Mouse (Mus musculus): Measurements from ENCODE around the gene Zfp688. TPM values are rescaled to one million over a fixed set of nuclear protein-coding genes. Genes with fewer than 3 reads are reported as not detected.
A peak's percentile ranks its signal among the peaks of the same experiment; 100 is the strongest.
"Not testable (repeated sequence)": the region's sequence is repeated elsewhere in the genome, so short reads cannot be mapped to it uniquely, and the experiment has no call there.

The Zfp688 gene
- polyA plus RNA-seq, 1 experiment from 2014 or later = 9.1 TPM

- H3K27ac ChIP-seq = peak within 1 kb of the TSS; percentile 26; the same call in 1 of the 2 replicates
- ATAC-seq (ENCODE audit: low read depth) (peak; percentile 86), DNase-seq (peak; percentile 85)
Observed at GRCm38 (mm10) chr7:127386641-127387392, 35.1 kb downstream of the Zfp688 start, which contains the start of gene 9130019O22Rik. Gene 9130019O22Rik (minus strand): TSS chr7:127387166.

GRCm38 (mm10) chr7:127385560-127385959 lies 36.3 kb downstream of the Zfp688 start:
- H3K9me3 ChIP-seq (replicated peaks); ATAC-seq (ENCODE audit: low read depth); H3K27me3 ChIP-seq; H3K9ac ChIP-seq; H3K4me1 ChIP-seq (replicated peaks); H3K4me3 ChIP-seq (replicated peaks); DNase-seq; H3K27ac ChIP-seq; H3K4me2 ChIP-seq: not testable (repeated sequence)
- H3K36me3 ChIP-seq = peaks cover 29% of the 10 kb centered on the region
- 79% methylated on average over 4 of the region's 4 CpGs for WGBS (ENCODE audit: insufficient replicate concordance)

More at GRCm38 (mm10) chr7:127386641-127387392, 35.1 kb downstream of the Zfp688 start, which contains the start of gene 9130019O22Rik:
- H3K27me3 ChIP-seq = no peaks in the 10 kb centered on the region
- peaks cover 38% of the 10 kb centered on the region for H3K36me3 ChIP-seq
- H3K9ac ChIP-seq = peak within 1 kb of the TSS; percentile 78
- H3K9me3 ChIP-seq (replicated peaks) = peaks cover 6% of the 10 kb centered on the region; the same call in 1 of the 2 replicates
- WGBS (ENCODE audit: insufficient replicate concordance) = 10% methylated on average over 38 of the region's 38 CpGs
- H3K4me1 ChIP-seq (replicated peaks) = peaks cover 7% of the 10 kb centered on the region
- H3K4me2 ChIP-seq = peak within 1 kb of the TSS; percentile 88
- peak within 1 kb of the TSS; percentile 67 for H3K4me3 ChIP-seq (replicated peaks)

- Histone ChIP-seq H3K27me3 (no peaks in the 10 kb centered on the region), H3K4me3 (replicated peaks) (no peak overlapping the region), H3K36me3 (peaks cover 21% of the 10 kb centered on the region), H3K9me3 (replicated peaks) (no peaks in the 10 kb centered on the region), H3K9ac (no peak overlapping the region), H3K4me1 (replicated peaks) (peaks cover 27% of the 10 kb centered on the region), H3K27ac (no peak overlapping the region), H3K4me2 (no peak overlapping the region)
- ATAC-seq (ENCODE audit: low read depth) = no peak
- DNase-seq = no peak
- 32% methylated on average over 6 of the region's 6 CpGs for whole genome bisulfite sequencing (ENCODE audit: insufficient replicate concordance)
Observed at GRCm38 (mm10) chr7:127378310-127378921, 43.5 kb downstream of the Zfp688 start.

- Histone ChIP-seq H3K4me2 (peak within 1 kb of the TSS; percentile 87), H3K9ac (peak within 1 kb of the TSS; percentile 83), H3K4me3 (replicated peaks) (peak within 1 kb of the TSS; percentile 79), H3K4me1 (replicated peaks) (peaks cover 34% of the 10 kb centered on the region), H3K36me3 (peaks cover 11% of the 10 kb centered on the region), H3K27ac (peak within 1 kb of the TSS; percentile 75)
- not testable (repeated sequence) for H3K27me3 ChIP-seq; H3K9me3 ChIP-seq (replicated peaks)
- WGBS (ENCODE audit: insufficient replicate concordance) = 2% methylated on average over 49 of the region's 49 CpGs
- ATAC-seq (ENCODE audit: low read depth) (peak; percentile 97), DNase-seq (peak; percentile 95)
Observed at GRCm38 (mm10) chr7:127375271-127376245, 46.3 kb downstream of the Zfp688 start, which contains the start of gene Zfp747. Gene Zfp747 (minus strand): TSS chr7:127376050.

- not testable (repeated sequence) for H3K9ac ChIP-seq; H3K27ac ChIP-seq; H3K4me3 ChIP-seq (replicated peaks); H3K9me3 ChIP-seq (replicated peaks); H3K4me2 ChIP-seq; H3K27me3 ChIP-seq; DNase-seq; ATAC-seq (ENCODE audit: low read depth)
- 72% methylated on average over 3 of the region's 3 CpGs for WGBS (ENCODE audit: insufficient replicate concordance)
- peaks cover 20% of the 10 kb centered on the region for H3K4me1 ChIP-seq (replicated peaks)
- peaks cover 11% of the 10 kb centered on the region for H3K36me3 ChIP-seq
Observed at GRCm38 (mm10) chr7:127371870-127372269, 50.0 kb downstream of the Zfp688 start.

- no peak overlapping the region for H3K4me2 ChIP-seq
- H3K27ac ChIP-seq = no peak overlapping the region
- H3K9ac ChIP-seq = no peak overlapping the region
- 22% methylated on average over 2 of the region's 2 CpGs for WGBS (ENCODE audit: insufficient replicate concordance)
- no peaks in the 10 kb centered on the region for H3K27me3 ChIP-seq
- peaks cover 17% of the 10 kb centered on the region for H3K4me1 ChIP-seq (replicated peaks)
- DNase-seq (no peak), ATAC-seq (ENCODE audit: low read depth) (no peak)
- no peaks in the 10 kb centered on the region for H3K9me3 ChIP-seq (replicated peaks)
- H3K4me3 ChIP-seq (replicated peaks) = no peak overlapping the region
- peaks cover 11% of the 10 kb centered on the region for H3K36me3 ChIP-seq
Observed at GRCm38 (mm10) chr7:127371213-127371612, 50.7 kb downstream of the Zfp688 start.

Other genes with a start within 250 kb of the Zfp688 start
- 27.1 and 32.1 TPM in 2 replicates for gene Cd2bp2, start 226.0 kb downstream of the Zfp688 start, polyA plus RNA-seq (2015; fragmentation: Nextera tagmentation; extraction: Ambion mirVana)
- 15.8 and 15.9 TPM in 2 replicates for gene Tbc1d10b, start 213.6 kb downstream of the Zfp688 start, polyA plus RNA-seq (2015; fragmentation: Nextera tagmentation; extraction: Ambion mirVana)
- gene Mylpf, start 213.2 kb downstream of the Zfp688 start, polyA plus RNA-seq (2015; fragmentation: Nextera tagmentation; extraction: Ambion mirVana) = 42.7 and 46.8 TPM in 2 replicates
- 8.3 and 9.0 TPM in 2 replicates for gene Zfp553, start 189.0 kb downstream of the Zfp688 start, polyA plus RNA-seq (2015; fragmentation: Nextera tagmentation; extraction: Ambion mirVana)
- 9.7 and 9.8 TPM in 2 replicates for gene Sept1, start 188.9 kb downstream of the Zfp688 start, polyA plus RNA-seq (2015; fragmentation: Nextera tagmentation; extraction: Ambion mirVana)
- gene Zfp771, start 177.8 kb downstream of the Zfp688 start, polyA plus RNA-seq (2015; fragmentation: Nextera tagmentation; extraction: Ambion mirVana) = 19.0 and 20.6 TPM in 2 replicates
- gene Dctpp1, start 161.4 kb downstream of the Zfp688 start, polyA plus RNA-seq (2015; fragmentation: Nextera tagmentation; extraction: Ambion mirVana) = 134 and 136 TPM in 2 replicates
- gene Sephs2, start 148.0 kb downstream of the Zfp688 start, polyA plus RNA-seq (2015; fragmentation: Nextera tagmentation; extraction: Ambion mirVana) = 138 and 169 TPM in 2 replicates
- gene Itgal, start 125.8 kb downstream of the Zfp688 start, polyA plus RNA-seq (2015; fragmentation: Nextera tagmentation; extraction: Ambion mirVana) = 4.1 and 5.2 TPM in 2 replicates
- 3.1 and 3.5 TPM in 2 replicates for gene Zfp768, start 76.5 kb downstream of the Zfp688 start, polyA plus RNA-seq (2015; fragmentation: Nextera tagmentation; extraction: Ambion mirVana)
- gene Zfp747, start 46.0 kb downstream of the Zfp688 start, polyA plus RNA-seq (2015; fragmentation: Nextera tagmentation; extraction: Ambion mirVana) = 1.7 and 2.1 TPM in 2 replicates
- gene 9130019O22Rik, start 34.9 kb downstream of the Zfp688 start, polyA plus RNA-seq (2015; fragmentation: Nextera tagmentation; extraction: Ambion mirVana) = 1.3 and 1.4 TPM in 2 replicates
- 1.3 and 1.4 TPM in 2 replicates for gene E430018J23Rik, start 28.4 kb downstream of the Zfp688 start, polyA plus RNA-seq (2015; fragmentation: Nextera tagmentation; extraction: Ambion mirVana)
- 1.1 and 1.8 TPM in 2 replicates for gene Zfp764, start 15.2 kb downstream of the Zfp688 start, polyA plus RNA-seq (2015; fragmentation: Nextera tagmentation; extraction: Ambion mirVana)
- 2.2 and 2.4 TPM in 2 replicates for gene Zfp689, start 27.1 kb upstream of the Zfp688 start, polyA plus RNA-seq (2015; fragmentation: Nextera tagmentation; extraction: Ambion mirVana)
- gene Prr14, start 37.5 kb upstream of the Zfp688 start, polyA plus RNA-seq (2015; fragmentation: Nextera tagmentation; extraction: Ambion mirVana) = 19.4 and 24.0 TPM in 2 replicates
- gene Fbrs, start 57.1 kb upstream of the Zfp688 start, polyA plus RNA-seq (2015; fragmentation: Nextera tagmentation; extraction: Ambion mirVana) = 3.6 and 3.7 TPM in 2 replicates
- gene Srcap, start 89.9 kb upstream of the Zfp688 start, polyA plus RNA-seq (2015; fragmentation: Nextera tagmentation; extraction: Ambion mirVana) = 12.6 and 14.5 TPM in 2 replicates
- gene Gm42715, start 97.5 kb upstream of the Zfp688 start, polyA plus RNA-seq (2015; fragmentation: Nextera tagmentation; extraction: Ambion mirVana) = 6.1 TPM in 2 replicates
- gene Tmem265, start 139.3 kb upstream of the Zfp688 start, polyA plus RNA-seq (2015; fragmentation: Nextera tagmentation; extraction: Ambion mirVana) = 3.3 and 4.0 TPM in 2 replicates
- 19.3 and 20.2 TPM in 2 replicates for gene Phkg2, start 151.3 kb upstream of the Zfp688 start, polyA plus RNA-seq (2015; fragmentation: Nextera tagmentation; extraction: Ambion mirVana)
- gene Ccdc189, start 166.5 kb upstream of the Zfp688 start, polyA plus RNA-seq (2015; fragmentation: Nextera tagmentation; extraction: Ambion mirVana) = 7.3 TPM in 2 replicates
- 18.8 and 25.3 TPM in 2 replicates for gene Rnf40, start 166.7 kb upstream of the Zfp688 start, polyA plus RNA-seq (2015; fragmentation: Nextera tagmentation; extraction: Ambion mirVana)
- 1.6 and 1.8 TPM in 2 replicates for gene Zfp629, start 193.7 kb upstream of the Zfp688 start, polyA plus RNA-seq (2015; fragmentation: Nextera tagmentation; extraction: Ambion mirVana)